Mouse (Mus musculus) left cerebral cortex, postnatal 25 days (tissue): ENCODE data around the gene Tardbp. TPM values are rescaled to one million over a fixed set of nuclear protein-coding genes. Genes with fewer than 3 reads are reported as not detected.

Experiments used
- DNase-seq, 2 experiments: peaks; one replicate each; pipeline ENCODE4 v3.0.0; 2022; ENCODE audit warnings: low spot score in 2 of 2, mixed read lengths in 1 of 2
- intact Hi-C: fragments of 180-260 bp; cut with DNase I; formaldehyde crosslinking; loops from one replicate; pipeline ENCODE4 v1.15.1; 2025
- total RNA-seq, 2 experiments: library from RNA; stranded (reverse); gene quantifications; 2 replicates each; pipeline ENCODE4 v1.2.3; 2021

The Tardbp gene
- total RNA-seq, 2 experiments from 2014 or later: 187 to 201 TPM

DNA sequence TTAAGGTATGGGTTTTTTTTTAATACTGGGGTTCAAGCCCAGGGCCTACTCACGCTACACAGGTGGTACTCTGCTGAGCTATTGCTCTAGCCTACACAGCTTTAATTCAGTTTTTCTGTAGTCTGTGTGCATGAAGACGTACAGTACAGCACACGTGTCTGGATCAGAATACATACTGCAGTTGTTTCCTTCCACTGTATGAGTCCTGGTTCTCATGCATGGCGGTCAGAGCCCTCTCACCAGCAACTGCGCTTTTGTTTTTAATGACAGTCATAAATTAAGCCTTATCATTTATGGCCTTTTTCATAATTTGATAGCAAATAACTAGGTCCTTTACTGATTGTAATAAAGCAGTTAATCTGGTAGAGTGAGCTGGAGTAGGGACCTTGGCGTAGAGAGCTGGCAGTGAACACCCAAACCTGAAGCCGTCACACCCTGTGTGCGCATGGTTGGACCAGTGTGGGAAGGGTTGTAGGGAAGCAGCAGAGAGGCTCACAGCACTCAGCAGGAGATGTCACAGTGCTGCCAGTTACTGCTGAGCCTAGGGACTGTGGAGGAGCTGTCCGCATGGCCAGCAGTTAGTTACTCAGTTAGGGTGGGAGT is 56.0 kb downstream of the Tardbp start:
- intact Hi-C loops: no loop called here

DNA sequence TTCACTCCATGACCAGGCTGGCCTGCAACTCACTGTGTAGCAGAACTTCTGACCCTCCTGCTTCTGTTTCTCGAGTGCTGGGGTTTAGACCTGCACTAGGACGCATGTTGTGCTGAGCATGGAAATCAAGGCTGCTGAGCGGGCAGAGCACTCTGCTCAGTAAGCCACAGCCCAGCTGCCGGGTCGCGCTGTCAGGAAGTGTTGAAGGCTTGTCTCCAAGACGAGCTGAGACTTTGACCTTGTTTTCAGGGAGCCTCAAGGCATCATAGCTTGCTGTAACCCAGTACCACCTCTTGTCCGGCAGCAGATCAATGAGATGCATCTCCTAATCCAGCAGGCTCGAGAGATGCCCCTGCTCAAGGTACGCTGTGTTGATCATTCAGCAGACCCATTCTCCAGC is 56.7 kb downstream of the Tardbp start:
- DNase-seq: no peak
- intact Hi-C loops: no loop called here

More for the DNA sequence above, 56.0 kb downstream of the Tardbp start:
- no peak for DNase-seq

DNA sequence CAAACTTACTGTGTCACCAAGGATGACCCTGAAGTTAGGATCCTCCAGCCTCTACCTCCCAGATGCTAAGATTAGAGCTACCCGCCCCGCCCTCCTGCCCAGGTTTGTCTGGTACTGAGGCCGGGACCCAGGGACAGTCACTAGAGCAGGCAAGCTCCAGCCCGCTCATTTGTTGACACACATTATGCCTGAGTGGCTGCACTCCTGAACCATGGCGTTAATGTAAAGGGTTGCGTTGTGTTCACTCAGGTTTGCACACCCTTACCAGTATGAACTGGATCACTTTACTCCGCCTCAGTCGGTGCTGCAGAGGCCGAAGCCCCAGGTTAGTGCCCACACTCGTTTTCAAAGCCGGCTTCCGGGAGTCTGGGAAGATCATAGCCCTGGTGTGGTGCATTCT is 63.2 kb downstream of the Tardbp start:
- no peak for DNase-seq
- intact Hi-C loops: no loop called here

- no peak for DNase-seq
- intact Hi-C loops: no loop called here
These were observed 64.1 kb downstream of the Tardbp start for GRCm38 (mm10) chr4:148562676-148563075.

Other genes starting within 250 kb of the Tardbp start
- gene Ubiad1, start 182.2 kb downstream of the Tardbp start, total RNA-seq: 1 to 10 TPM; 8.9 to 9.1 TPM
- 10 to 100 TPM; 85.4 to 91.7 TPM for gene Mtor, start 178.4 kb downstream of the Tardbp start, total RNA-seq
- gene Angptl7, start 126.6 kb downstream of the Tardbp start, total RNA-seq: under 1 TPM; 0.64 to 0.96 TPM
- 10 to 100 TPM; 44.3 to 47.1 TPM for gene Exosc10, start 68.6 kb downstream of the Tardbp start, total RNA-seq
- gene Srm, start 35.5 kb downstream of the Tardbp start, total RNA-seq: 10 to 100 TPM; 70.5 to 82.3 TPM
- 1 to 10 TPM; 1.8 to 2.4 TPM for gene Masp2, start 24.5 kb downstream of the Tardbp start, total RNA-seq
- not detected for gene Gm572, start 16.3 kb upstream of the Tardbp start, total RNA-seq
- 1 to 10 TPM in 1 of 2 experiments, under 1 TPM in 1; 0.94 to 1.8 TPM for gene Casz1, start 177.4 kb upstream of the Tardbp start, total RNA-seq